Mouse (Mus musculus) splenic B cell, adult 2 months (primary cell): ENCODE data around the gene Ip6k3.

Source experiments
- DNase-seq: peaks from one replicate; pipeline ENCODE4 v3.0.0-alpha.2; 2011; ENCODE audit warnings: low read depth, low spot score
- H3K27me3 ChIP-seq: 2 replicates; pipeline ENCODE4 v1.6.1; 2012; ENCODE audit warnings: mild to moderate bottlenecking, low read length, moderate library complexity, mixed read lengths; ENCODE audit not compliant: control insufficient read depth, poor library complexity, insufficient read depth, severe bottlenecking
- H3K36me3 ChIP-seq: 2 replicates; pipeline ENCODE4 v1.6.1; 2012; ENCODE audit warnings: mild to moderate bottlenecking, low read length, moderate library complexity, mixed read lengths; ENCODE audit not compliant: control insufficient read depth, poor library complexity, insufficient read depth, severe bottlenecking

The Ip6k3 gene

DNA sequence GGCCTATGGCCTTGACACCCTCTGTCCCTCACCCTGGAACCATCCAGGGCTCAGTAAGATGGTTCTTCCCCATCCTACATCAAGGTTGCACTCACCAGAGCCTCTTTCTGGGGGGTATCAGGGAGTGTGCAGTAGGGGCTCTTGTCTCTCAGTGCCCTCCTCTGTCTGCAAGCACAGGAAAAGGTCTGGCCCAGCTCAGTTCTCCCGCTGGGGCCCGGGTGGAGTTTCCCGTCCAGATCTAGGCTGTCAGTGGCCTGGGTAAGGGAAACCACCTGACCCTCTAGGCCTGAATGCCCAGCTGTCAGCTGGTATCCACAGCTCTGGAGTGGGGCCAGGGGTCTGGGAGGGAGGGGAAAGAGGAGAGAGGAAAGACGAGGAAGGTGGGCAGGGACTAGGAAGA is at the start of gene Ip6k3:
Ip6k3 (minus strand) TSS at position 251 of the 400 bp plus-strand sequence.
- Histone ChIP-seq H3K27me3 (no peaks in the 10 kb centered on the region), H3K36me3 (no peaks in the 10 kb centered on the region)
- no peak for DNase-seq

DNA sequence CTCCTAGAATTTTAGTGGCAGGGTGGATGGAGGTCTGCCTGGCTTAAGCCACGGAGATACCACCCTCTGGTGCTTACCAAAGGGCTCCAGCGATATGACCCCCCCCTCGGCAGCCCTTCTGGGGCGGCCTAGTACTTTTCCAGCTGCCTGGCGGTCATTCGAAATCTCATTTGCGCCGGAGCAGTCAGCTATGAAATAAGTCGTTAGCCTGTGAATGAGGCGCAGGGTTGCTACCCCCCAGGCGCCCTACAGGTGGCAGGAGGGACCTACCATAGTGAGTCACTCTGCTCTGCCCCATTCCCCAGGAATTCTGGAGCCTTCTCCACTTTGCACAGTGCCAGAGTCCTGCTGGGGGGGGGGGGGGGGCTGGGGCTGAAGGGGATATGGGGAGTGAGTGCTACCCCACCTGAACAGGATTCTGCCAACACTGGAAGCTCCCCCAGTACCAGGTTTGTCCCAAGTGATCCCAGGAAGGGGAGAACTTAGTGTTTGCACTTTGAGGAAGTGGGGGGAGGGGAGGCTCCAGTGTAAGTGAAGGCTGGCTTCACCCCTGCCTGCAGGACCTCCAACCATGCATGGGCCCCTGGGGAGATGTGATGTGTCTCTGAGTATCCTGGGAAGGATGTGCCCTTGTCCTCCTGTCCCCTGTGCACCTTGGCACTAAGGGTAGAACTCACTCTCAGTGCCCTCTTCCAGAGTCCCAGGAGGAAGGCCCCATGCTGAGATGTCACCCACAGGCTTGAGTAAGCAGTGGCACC is 45.4 kb upstream of the Ip6k3 start:
- H3K36me3 ChIP-seq = no peaks in the 10 kb centered on the region

GRCm38 (mm10) chr17:27212006-27212405 is 44.4 kb upstream of the Ip6k3 start:
- Histone ChIP-seq H3K36me3 (no peaks in the 10 kb centered on the region), H3K27me3 (no peaks in the 10 kb centered on the region)
- no peak for DNase-seq

More for the DNA sequence above, 45.4 kb upstream of the Ip6k3 start:
- peak; percentile 33 for DNase-seq
- H3K27me3 ChIP-seq = no peaks in the 10 kb centered on the region

- no peaks in the 10 kb centered on the region for H3K27me3 ChIP-seq
- DNase-seq = no peak
- H3K36me3 ChIP-seq = no peaks in the 10 kb centered on the region
Measured at GRCm38 (mm10) chr17:27207113-27207707, 39.6 kb upstream of the Ip6k3 start.

DNA sequence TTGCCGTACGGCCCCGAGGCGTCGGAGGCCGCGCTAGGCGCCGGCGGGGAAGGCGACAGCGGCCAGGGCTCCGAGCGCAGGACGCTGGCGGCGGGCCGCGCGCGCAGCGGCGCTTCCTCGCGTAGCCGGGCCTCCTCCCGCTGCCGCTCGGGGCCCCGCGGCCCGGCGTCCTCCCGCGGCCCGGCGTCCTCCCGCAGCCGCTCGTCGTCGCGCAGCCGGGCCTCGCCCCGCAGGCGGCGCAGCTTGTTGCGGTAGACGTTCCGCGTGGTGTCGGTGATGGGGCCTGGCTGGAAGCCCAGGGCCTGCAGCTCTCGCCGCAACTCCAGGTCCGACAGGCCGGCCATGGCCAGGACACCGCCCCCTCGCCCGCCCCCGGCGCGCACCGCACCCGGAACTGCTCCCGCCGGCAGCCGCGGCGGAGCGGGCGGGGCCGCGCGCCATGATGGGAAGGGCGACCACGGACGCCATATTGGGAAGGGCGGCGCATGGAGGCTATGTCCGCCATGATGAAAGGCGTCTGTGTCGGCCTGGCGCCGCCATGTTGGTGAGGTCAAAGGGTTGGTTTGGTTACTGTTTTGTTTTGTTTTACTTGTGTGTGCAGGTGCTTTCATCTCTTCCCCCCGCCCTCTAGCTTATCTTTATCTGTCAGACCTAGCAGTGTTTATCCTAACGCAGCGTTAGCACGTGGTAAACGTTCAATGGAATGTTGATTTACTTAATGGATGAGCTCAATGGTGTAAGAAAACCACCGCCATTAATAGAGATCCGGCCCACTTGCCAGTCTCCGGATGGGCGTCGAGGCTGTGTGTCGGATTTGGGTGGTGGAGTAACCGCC is 36.7 kb upstream of the Ip6k3 start, which contains the start of gene Lemd2:
Lemd2 (minus strand) TSS at position 395 of the 835 bp plus-strand sequence.
- H3K27me3 ChIP-seq = no peaks in the 10 kb centered on the region
- peak; percentile 97 for DNase-seq
- peaks cover 8% of the 10 kb centered on the region; the same call in 1 of the 2 replicates for H3K36me3 ChIP-seq

- DNase-seq = no peak
- Histone ChIP-seq H3K36me3 (peaks cover 10% of the 10 kb centered on the region; the same call in 1 of the 2 replicates), H3K27me3 (no peaks in the 10 kb centered on the region)
Measured at GRCm38 (mm10) chr17:27203358-27204074, 35.9 kb upstream of the Ip6k3 start.

DNA sequence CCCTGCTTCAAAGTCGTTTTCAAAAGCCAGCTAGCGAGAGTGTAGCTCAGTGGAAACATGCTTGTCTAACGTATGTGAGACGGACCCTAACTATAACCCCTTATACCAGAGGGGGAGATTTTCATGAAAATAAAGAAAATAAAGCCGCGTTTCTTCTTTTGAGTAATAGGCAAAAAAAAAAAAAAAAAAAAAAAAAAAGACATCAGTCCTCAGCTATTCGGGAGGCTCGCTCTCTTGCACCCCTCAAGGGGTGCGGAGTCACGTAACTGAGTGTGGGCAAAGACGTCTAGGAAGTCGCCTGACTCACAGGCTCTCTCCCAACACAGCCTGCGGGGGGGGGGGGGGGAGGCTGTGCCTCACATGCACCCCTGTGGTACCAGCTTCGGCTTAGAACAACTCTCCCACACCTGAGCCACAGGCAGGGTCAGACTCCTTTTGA is 35.3 kb upstream of the Ip6k3 start:
- peak; percentile 38 for DNase-seq
- H3K36me3 ChIP-seq = peaks cover 12% of the 10 kb centered on the region; the same call in 1 of the 2 replicates
- no peaks in the 10 kb centered on the region for H3K27me3 ChIP-seq

DNA sequence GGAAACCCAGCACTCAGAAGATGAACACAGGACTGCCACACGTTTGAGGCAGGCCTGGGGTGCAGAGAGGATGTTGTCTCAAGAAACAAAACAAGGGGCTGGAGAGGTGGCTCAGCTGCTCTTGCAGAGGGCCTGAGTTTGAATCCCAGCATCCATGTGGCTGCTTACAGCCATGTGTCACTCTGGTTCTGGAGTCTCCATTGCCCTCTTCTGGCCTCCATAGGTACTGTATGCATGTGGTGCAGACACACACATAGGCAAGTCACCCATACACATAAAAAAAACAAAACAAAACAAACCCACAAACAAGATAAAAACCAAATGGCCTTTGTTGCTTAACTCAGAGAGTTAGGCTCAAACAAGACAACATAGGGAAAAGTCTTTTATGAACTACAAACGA is 34.4 kb upstream of the Ip6k3 start:
- peak; percentile 55 for DNase-seq
- H3K27me3 ChIP-seq = no peaks in the 10 kb centered on the region
- peaks cover 12% of the 10 kb centered on the region; the same call in 1 of the 2 replicates for H3K36me3 ChIP-seq

GRCm38 (mm10) chr17:27200801-27201200 is 33.2 kb upstream of the Ip6k3 start:
- peaks cover 14% of the 10 kb centered on the region; the same call in 1 of the 2 replicates for H3K36me3 ChIP-seq
- DNase-seq = no peak
- no peaks in the 10 kb centered on the region for H3K27me3 ChIP-seq

DNA sequence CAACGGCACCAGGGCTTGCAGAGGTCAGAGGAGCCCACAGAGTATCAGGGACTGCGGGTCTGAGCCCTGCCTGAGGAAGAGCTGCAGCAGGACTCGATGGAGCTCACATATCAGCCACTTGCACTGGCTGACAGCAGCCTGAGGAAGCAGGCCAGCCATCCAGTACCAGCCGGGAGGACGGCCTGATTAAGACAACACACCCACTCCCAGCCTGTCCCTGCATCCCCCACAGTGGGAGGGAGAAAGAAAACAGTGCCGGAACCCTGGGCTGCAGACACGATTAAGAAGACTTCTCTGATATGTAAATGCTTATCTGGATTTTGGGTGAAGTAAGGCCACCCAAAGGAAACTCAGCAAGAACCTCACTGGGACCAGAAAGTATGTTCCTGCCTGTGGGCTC is 32.3 kb upstream of the Ip6k3 start:
- no peak for DNase-seq
- H3K36me3 ChIP-seq = peaks cover 19% of the 10 kb centered on the region; the same call in 1 of the 2 replicates
- no peaks in the 10 kb centered on the region for H3K27me3 ChIP-seq

DNA sequence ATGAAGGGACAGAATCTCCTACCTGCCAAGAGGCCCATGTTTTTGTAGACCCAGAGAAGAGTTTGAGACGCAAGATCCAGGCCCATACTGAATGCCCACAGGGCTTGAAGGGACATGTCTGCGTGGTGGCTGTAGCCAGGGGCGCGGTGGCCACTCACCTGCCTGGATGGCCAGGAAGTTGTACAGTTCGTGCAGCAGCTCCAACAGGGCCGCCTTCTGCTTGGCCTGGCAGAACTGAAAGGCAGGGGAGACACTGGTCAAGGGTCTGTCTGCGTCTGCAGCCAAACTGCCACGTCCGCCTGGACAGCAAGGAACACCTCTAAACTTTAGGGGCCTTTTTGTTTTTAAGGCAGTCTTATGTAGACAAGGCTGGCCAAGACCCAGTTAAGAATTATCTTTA is 31.6 kb upstream of the Ip6k3 start:
- no peaks in the 10 kb centered on the region for H3K27me3 ChIP-seq
- no peak for DNase-seq
- H3K36me3 ChIP-seq = peaks cover 24% of the 10 kb centered on the region

- Histone ChIP-seq H3K27me3 (no peaks in the 10 kb centered on the region), H3K36me3 (peaks cover 25% of the 10 kb centered on the region)
- DNase-seq = no peak
Measured at GRCm38 (mm10) chr17:27196206-27196605, 28.6 kb upstream of the Ip6k3 start.

- no peak for DNase-seq
Measured at GRCm38 (mm10) chr17:27194258-27195185, 26.9 kb upstream of the Ip6k3 start.

More at GRCm38 (mm10) chr17:27194258-27195185, 26.9 kb upstream of the Ip6k3 start:
- H3K27me3 ChIP-seq = no peaks in the 10 kb centered on the region
- H3K36me3 ChIP-seq = peaks cover 21% of the 10 kb centered on the region
